Mouse (Mus musculus) midbrain, embryonic 11.5 days (tissue): ENCODE measurements around the gene Dlgap4. TPM values are rescaled to one million over a fixed set of nuclear protein-coding genes. Genes with fewer than 3 reads are reported as not detected.

Source experiments
- ATAC-seq: fragments of 200-750 bp; cut with Nextera tagmentation; 2 replicates; pipeline ENCODE4 v1.8.0; 2017; ENCODE audit warnings: moderate TSS enrichment, moderate library complexity; ENCODE audit not compliant: low FRiP score
- DNase-seq: peaks from one replicate; pipeline ENCODE4 v3.0.0; 2015; ENCODE audit warnings: low spot score; ENCODE audit errors: missing footprints
- H3K27ac ChIP-seq: fragments of 300-500 bp; sonication (generic); 2 replicates; pipeline ENCODE4 v1.5.1; 2014; ENCODE audit warnings: low read depth, low read length
- H3K27me3 ChIP-seq: fragments of 300-500 bp; sonication (generic); 2 replicates; pipeline ENCODE4 v1.6.1; 2014; ENCODE audit warnings: mild to moderate bottlenecking, low read length, moderate library complexity, mixed read lengths; ENCODE audit not compliant: control insufficient read depth, insufficient read depth
- H3K36me3 ChIP-seq: fragments of 300-500 bp; sonication (generic); 2 replicates; pipeline ENCODE4 v1.6.1; 2014; ENCODE audit warnings: mild to moderate bottlenecking, low read length, moderate library complexity, mixed read lengths; ENCODE audit not compliant: control insufficient read depth, insufficient read depth
- H3K4me1 ChIP-seq: fragments of 300-500 bp; sonication (generic); 2 replicates; pipeline ENCODE4 v1.6.1; 2014; ENCODE audit warnings: low read length; ENCODE audit not compliant: control insufficient read depth, insufficient read depth
- H3K4me2 ChIP-seq: fragments of 300-500 bp; sonication (generic); 2 replicates; pipeline ENCODE4 v1.6.1; 2014; ENCODE audit warnings: mild to moderate bottlenecking, moderate library complexity
- H3K4me3 ChIP-seq: fragments of 300-500 bp; sonication (generic); 2 replicates; pipeline ENCODE4 v1.5.1; 2014; ENCODE audit warnings: low read depth, low read length
- H3K9ac ChIP-seq: fragments of 300-500 bp; sonication (generic); 2 replicates; pipeline ENCODE4 v1.6.1; 2014; ENCODE audit warnings: low read length
- H3K9me3 ChIP-seq: fragments of 300-500 bp; sonication (generic); 2 replicates; pipeline ENCODE4 v1.6.1; 2016; ENCODE audit warnings: low read length; ENCODE audit not compliant: control insufficient read depth
- WGBS: fragments of 180-500 bp; shearing (Covaris S2); extraction: QIAGEN DNeasy Blood & Tissue Kit; methylation state at CpG from one replicate; pipeline ENCODE4 v1.1.7; 2014; 5-methylcytosine and 5-hydroxymethylcytosine counted together
- polyA plus RNA-seq: library from polyadenylated mRNA; unstranded; fragments of >200 nt; fragmentation: Nextera tagmentation; extraction: Ambion mirVana; gene quantifications from 2 replicates; pipeline ENCODE4 v1.2.1, GENCODE M21; 2014

The Dlgap4 gene
- polyA plus RNA-seq, 1 experiment from 2014 or later, result 127 TPM

- H3K9ac ChIP-seq, result no peak overlapping the region
- WGBS, result 75% methylated on average over 4 of the region's 4 CpGs
Measured at GRCm38 (mm10) chr2:156741998-156742397, 128.5 kb downstream of the Dlgap4 start.

GRCm38 (mm10) chr2:156743248-156743647 lies 129.7 kb downstream of the Dlgap4 start:
- peaks cover 9% of the 10 kb centered on the region; the same call in 1 of the 2 replicates for H3K4me1 ChIP-seq
- 85% methylated on average over 3 of the region's 3 CpGs for WGBS
- H3K9ac ChIP-seq, result no peak overlapping the region
- DNase-seq (no peak), ATAC-seq (no peak)
- no peaks in the 10 kb centered on the region for H3K9me3 ChIP-seq
- H3K4me2 ChIP-seq, result no peak overlapping the region
- peaks cover 7% of the 10 kb centered on the region for H3K36me3 ChIP-seq
- no peaks in the 10 kb centered on the region for H3K27me3 ChIP-seq
- no peak overlapping the region for H3K4me3 ChIP-seq
- H3K27ac ChIP-seq, result no peak overlapping the region

More at GRCm38 (mm10) chr2:156741998-156742397, 128.5 kb downstream of the Dlgap4 start:
- no peak for DNase-seq
- Histone ChIP-seq H3K4me2 (no peak overlapping the region), H3K36me3 (peaks cover 6% of the 10 kb centered on the region), H3K27ac (no peak overlapping the region), H3K4me1 (peaks cover 9% of the 10 kb centered on the region; the same call in 1 of the 2 replicates), H3K27me3 (no peaks in the 10 kb centered on the region), H3K4me3 (no peak overlapping the region), H3K9me3 (no peaks in the 10 kb centered on the region)
- ATAC-seq, result no peak

GRCm38 (mm10) chr2:156744414-156744813 lies 130.9 kb downstream of the Dlgap4 start:
- 88% methylated on average over 5 of the region's 5 CpGs for WGBS
- H3K4me1 ChIP-seq, result peaks cover 9% of the 10 kb centered on the region; the same call in 1 of the 2 replicates
- no peak overlapping the region for H3K9ac ChIP-seq
- H3K9me3 ChIP-seq, result no peaks in the 10 kb centered on the region
- DNase-seq (no peak), ATAC-seq (no peak)
- no peak overlapping the region for H3K27ac ChIP-seq
- no peaks in the 10 kb centered on the region for H3K27me3 ChIP-seq
- H3K36me3 ChIP-seq, result peaks cover 15% of the 10 kb centered on the region
- H3K4me2 ChIP-seq, result no peak overlapping the region
- no peak overlapping the region for H3K4me3 ChIP-seq

- H3K4me2 ChIP-seq, result no peak overlapping the region
- WGBS, result 88% methylated on average over 3 of the region's 3 CpGs
- no peaks in the 10 kb centered on the region for H3K9me3 ChIP-seq
- H3K4me3 ChIP-seq, result no peak overlapping the region
- peaks cover 22% of the 10 kb centered on the region for H3K36me3 ChIP-seq
- H3K27me3 ChIP-seq, result no peaks in the 10 kb centered on the region
- no peak overlapping the region for H3K27ac ChIP-seq
- peaks cover 1% of the 10 kb centered on the region; the same call in 1 of the 2 replicates for H3K4me1 ChIP-seq
- ATAC-seq (no peak), DNase-seq (no peak)
- no peak overlapping the region for H3K9ac ChIP-seq
Measured at GRCm38 (mm10) chr2:156747315-156747714, 133.8 kb downstream of the Dlgap4 start.

- no peak for ATAC-seq
- WGBS, result 93% methylated on average over 8 of the region's 8 CpGs
- Histone ChIP-seq H3K9me3 (no peaks in the 10 kb centered on the region), H3K27me3 (no peaks in the 10 kb centered on the region), H3K9ac (no peak overlapping the region), H3K36me3 (peaks cover 25% of the 10 kb centered on the region), H3K27ac (no peak overlapping the region), H3K4me2 (no peak overlapping the region), H3K4me1 (no peaks in the 10 kb centered on the region), H3K4me3 (no peak overlapping the region)
- DNase-seq, result peak; percentile 69
Measured at GRCm38 (mm10) chr2:156749687-156750086, 136.2 kb downstream of the Dlgap4 start.

GRCm38 (mm10) chr2:156756937-156757336 lies 143.4 kb downstream of the Dlgap4 start:
- Histone ChIP-seq H3K9ac (no peak overlapping the region), H3K27ac (no peak overlapping the region), H3K9me3 (peaks cover 5% of the 10 kb centered on the region), H3K27me3 (no peaks in the 10 kb centered on the region), H3K4me1 (no peaks in the 10 kb centered on the region), H3K4me3 (no peak overlapping the region), H3K36me3 (peaks cover 53% of the 10 kb centered on the region), H3K4me2 (no peak overlapping the region)
- WGBS, result 94% methylated on average over 9 of the region's 9 CpGs
- no peak for ATAC-seq
- no peak for DNase-seq

- DNase-seq (no peak), ATAC-seq (no peak)
- Histone ChIP-seq H3K4me3 (no peak overlapping the region), H3K27me3 (no peaks in the 10 kb centered on the region), H3K9me3 (peaks cover 5% of the 10 kb centered on the region), H3K27ac (no peak overlapping the region), H3K4me1 (no peaks in the 10 kb centered on the region), H3K4me2 (no peak overlapping the region), H3K36me3 (peaks cover 60% of the 10 kb centered on the region), H3K9ac (no peak overlapping the region)
- 91% methylated on average over 5 of the region's 5 CpGs for WGBS
Measured at GRCm38 (mm10) chr2:156760843-156761505, 147.5 kb downstream of the Dlgap4 start.

GRCm38 (mm10) chr2:156761521-156762278 lies 148.2 kb downstream of the Dlgap4 start:
- Histone ChIP-seq H3K9me3 (peaks cover 5% of the 10 kb centered on the region), H3K4me1 (no peaks in the 10 kb centered on the region), H3K4me3 (no peak overlapping the region), H3K36me3 (peaks cover 53% of the 10 kb centered on the region), H3K27me3 (no peaks in the 10 kb centered on the region), H3K9ac (no peak overlapping the region), H3K4me2 (no peak overlapping the region), H3K27ac (no peak overlapping the region)
- DNase-seq (no peak), ATAC-seq (no peak)
- WGBS, result 96% methylated on average over 17 of the region's 17 CpGs

- Histone ChIP-seq H3K36me3 (peaks cover 45% of the 10 kb centered on the region), H3K4me1 (no peaks in the 10 kb centered on the region), H3K27ac (no peak overlapping the region), H3K27me3 (no peaks in the 10 kb centered on the region), H3K9ac (no peak overlapping the region), H3K4me2 (no peak overlapping the region), H3K9me3 (peaks cover 5% of the 10 kb centered on the region), H3K4me3 (no peak overlapping the region)
- WGBS, result 90% methylated on average over 21 of the region's 21 CpGs
- DNase-seq (no peak), ATAC-seq (no peak)
Measured at GRCm38 (mm10) chr2:156762499-156762898, 149.0 kb downstream of the Dlgap4 start.
